Mouse (Mus musculus) brown adipose tissue, adult 24 weeks (tissue): Measurements from ENCODE around the gene Gpx3. TPM values are rescaled to one million over a fixed set of nuclear protein-coding genes. Genes with fewer than 3 reads are reported as not detected.

Experiments used
- H3K27ac ChIP-seq: fragments of 200-500 bp; replicated peaks from 2 replicates; pipeline ENCODE4 v1.5.1; 2012; ENCODE audit warnings: low read depth, mild to moderate bottlenecking, low read length
- H3K4me1 ChIP-seq: fragments of 200-500 bp; 2 replicates; pipeline ENCODE4 v1.6.1; 2012; ENCODE audit warnings: low read length, mixed read lengths; ENCODE audit not compliant: control insufficient read depth, insufficient read depth, insufficient read length
- H3K4me3 ChIP-seq: fragments of 200-500 bp; 2 replicates; pipeline ENCODE4 v1.5.1; 2012; ENCODE audit warnings: low read depth, mild to moderate bottlenecking, low read length, moderate library complexity; ENCODE audit not compliant: insufficient read depth
- polyA plus RNA-seq: library from polyadenylated mRNA; stranded (reverse); fragments of >200 nt; gene quantifications from 2 replicates; pipeline ENCODE4 v1.2.4, GENCODE M21; 2012; ENCODE audit not compliant: missing spikeins, insufficient read depth, insufficient read length

Gene Gpx3
- polyA plus RNA-seq, 1 experiment = 1,156 TPM

DNA sequence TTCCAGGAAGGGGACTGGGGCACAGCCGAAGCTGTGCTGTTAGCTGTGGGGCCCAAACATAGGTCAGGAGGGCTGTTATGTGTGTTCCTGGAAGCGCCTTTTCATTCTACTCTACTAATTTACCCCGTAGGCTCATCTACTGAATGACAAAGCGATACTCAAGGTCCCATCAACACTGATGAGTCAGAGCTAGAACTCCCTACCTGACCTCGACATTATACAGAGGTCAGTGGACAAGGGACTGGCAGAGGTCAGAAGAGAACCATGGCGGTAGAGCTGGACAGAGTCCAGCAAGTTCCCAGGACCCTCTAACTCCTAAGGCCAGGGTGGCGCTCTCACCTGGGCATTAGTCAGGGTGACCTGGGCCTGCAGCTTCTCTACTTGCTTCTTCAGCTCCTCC lies 15.2 kb downstream of the Gpx3 start:
- Histone ChIP-seq H3K4me1 (peaks cover 14% of the 10 kb centered on the region; the same call in 1 of the 2 replicates), H3K27ac (no peak overlapping the region), H3K4me3 (no peak overlapping the region)

GRCm38 (mm10) chr11:54918273-54918672 lies 16.0 kb downstream of the Gpx3 start:
- Histone ChIP-seq H3K27ac (no peak overlapping the region), H3K4me1 (peaks cover 14% of the 10 kb centered on the region; the same call in 1 of the 2 replicates), H3K4me3 (no peak overlapping the region)

DNA sequence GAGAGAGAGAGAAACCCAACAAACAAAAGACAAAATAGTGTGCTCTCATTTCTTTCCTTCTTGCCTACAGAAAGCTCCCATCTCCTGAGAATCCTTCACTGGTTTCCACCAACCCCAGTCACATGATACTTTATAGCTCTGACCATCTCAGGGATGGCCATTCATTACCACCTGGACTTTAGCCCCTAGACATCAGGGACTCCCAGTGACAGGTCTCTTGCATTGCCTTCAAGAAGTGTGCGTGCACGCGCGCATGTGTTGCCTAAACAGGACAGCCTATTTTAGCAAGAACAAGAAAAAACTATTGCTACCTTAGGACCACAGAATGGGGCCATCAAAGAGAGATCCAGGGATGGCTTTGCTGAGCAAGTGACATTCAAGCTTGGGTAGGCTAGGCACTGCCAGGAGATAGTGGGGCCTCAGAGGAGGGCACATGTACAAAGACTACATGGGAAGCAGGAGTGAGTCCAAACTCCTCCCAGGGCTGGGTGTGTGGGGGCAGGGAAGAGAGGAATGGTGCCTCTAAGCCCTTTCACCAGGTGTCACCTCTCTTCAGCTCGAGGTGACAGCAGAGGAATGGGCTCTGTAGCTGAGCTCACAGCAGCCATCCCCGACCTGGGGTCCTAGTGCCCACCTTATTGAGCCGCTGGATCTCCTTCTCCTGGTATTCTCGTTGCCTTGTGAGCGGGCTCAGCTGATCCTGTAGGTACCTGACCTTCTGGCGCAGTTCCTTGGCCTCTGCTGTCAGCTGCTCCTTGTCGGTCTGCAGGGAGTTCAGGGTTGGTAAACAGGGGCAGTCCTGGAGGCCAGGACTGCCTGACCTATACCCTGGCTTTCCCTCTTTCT lies 18.1 kb downstream of the Gpx3 start:
- H3K4me1 ChIP-seq = peaks cover 14% of the 10 kb centered on the region; the same call in 1 of the 2 replicates
- H3K4me3 ChIP-seq = no peak overlapping the region
- H3K27ac ChIP-seq = peak overlapping the region; percentile 78

- peaks cover 14% of the 10 kb centered on the region; the same call in 1 of the 2 replicates for H3K4me1 ChIP-seq
- H3K27ac ChIP-seq = peak overlapping the region; percentile 78
Measured at GRCm38 (mm10) chr11:54920973-54921580, 18.8 kb downstream of the Gpx3 start.

DNA sequence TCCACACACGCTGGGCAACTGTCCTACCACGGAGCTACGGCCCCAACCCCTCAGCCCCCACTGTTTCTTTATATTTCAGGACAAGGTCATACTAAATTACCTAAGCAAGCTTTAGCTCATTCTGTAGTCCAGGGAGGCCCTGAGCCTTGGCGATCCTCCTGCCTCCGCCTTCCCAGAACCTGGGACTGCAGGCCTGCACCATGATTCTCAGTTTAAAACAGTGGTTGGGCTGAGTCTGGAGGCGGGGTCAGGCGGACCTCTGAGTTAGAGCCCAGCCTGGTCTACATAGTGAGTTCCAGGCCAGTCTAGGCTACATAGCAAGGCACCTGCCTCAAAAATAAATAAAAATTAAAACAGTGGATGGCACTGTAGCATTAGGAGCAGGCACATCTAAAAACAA lies 19.5 kb downstream of the Gpx3 start:
- Histone ChIP-seq H3K4me3 (no peak overlapping the region), H3K27ac (peak overlapping the region; percentile 78), H3K4me1 (peaks cover 14% of the 10 kb centered on the region; the same call in 1 of the 2 replicates)

More at GRCm38 (mm10) chr11:54920973-54921580, 18.8 kb downstream of the Gpx3 start:
- no peak overlapping the region for H3K4me3 ChIP-seq

GRCm38 (mm10) chr11:54922488-54922887 lies 20.2 kb downstream of the Gpx3 start:
- Histone ChIP-seq H3K4me1 (peaks cover 14% of the 10 kb centered on the region; the same call in 1 of the 2 replicates), H3K27ac (peak overlapping the region; percentile 64), H3K4me3 (no peak overlapping the region)

GRCm38 (mm10) chr11:54924145-54924544 lies 21.9 kb downstream of the Gpx3 start:
- no peak overlapping the region for H3K4me3 ChIP-seq
- H3K27ac ChIP-seq = no peak overlapping the region
- peaks cover 13% of the 10 kb centered on the region; the same call in 1 of the 2 replicates for H3K4me1 ChIP-seq

DNA sequence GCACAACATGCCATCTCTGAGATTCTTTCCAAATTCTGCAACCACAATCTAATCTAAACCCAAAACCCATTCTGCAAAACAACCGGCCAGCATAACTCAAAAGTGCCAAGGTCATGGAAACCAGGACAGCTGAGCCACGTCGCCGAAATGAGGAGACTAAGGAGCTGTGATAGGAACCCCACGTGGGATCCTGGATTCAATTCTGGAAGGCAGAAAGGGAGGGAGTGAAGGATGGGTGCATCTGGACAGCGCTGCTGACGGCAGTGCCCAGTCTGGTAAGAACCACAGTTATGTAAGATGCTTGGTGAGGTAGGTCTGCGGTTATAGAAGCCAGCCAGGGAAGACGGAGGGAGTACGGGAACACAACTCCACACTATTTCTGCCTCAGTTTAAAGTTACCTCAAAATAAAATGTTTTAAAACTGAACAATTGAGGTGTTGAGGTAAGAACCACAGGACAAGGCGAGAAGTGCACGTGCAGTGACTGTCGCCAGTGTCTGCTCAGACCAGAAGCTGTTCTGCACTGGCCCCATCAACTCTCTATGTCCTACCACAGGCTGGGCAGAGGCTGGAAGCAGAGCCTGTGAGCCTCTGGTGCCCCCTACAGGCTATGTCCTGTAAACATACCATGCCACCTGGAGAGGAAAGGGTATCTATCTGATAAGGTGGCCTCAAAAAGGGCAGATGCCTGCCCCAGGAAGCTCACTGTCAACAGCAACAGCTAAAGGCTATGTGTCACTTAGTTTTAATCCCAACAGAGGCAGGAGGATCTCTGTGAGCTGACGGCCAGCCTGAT lies 25.3 kb downstream of the Gpx3 start:
- no peaks in the 10 kb centered on the region for H3K4me1 ChIP-seq
- H3K27ac ChIP-seq = no peak overlapping the region
- no peak overlapping the region for H3K4me3 ChIP-seq

DNA sequence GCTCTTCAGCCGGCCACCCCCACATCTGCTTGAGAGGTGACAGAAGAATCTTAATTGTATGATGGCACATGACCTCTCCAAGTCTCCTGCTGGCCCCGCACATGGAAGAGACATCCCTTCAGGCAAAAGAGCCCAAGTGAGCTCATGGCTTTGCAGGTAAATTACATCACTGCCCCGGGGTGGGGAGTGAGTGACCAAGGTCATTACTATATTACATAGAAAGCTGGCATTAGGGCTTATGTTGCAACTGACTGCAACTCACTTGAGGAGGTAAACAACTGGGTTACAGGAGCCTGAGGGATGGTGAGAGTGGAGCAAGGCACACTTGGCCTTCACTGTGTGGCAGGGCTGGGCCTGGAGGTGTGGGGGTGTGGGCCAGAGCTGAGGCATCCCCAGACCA lies 26.0 kb downstream of the Gpx3 start:
- Histone ChIP-seq H3K27ac (no peak overlapping the region), H3K4me1 (no peaks in the 10 kb centered on the region)

GRCm38 (mm10) chr11:54928886-54929285 lies 26.6 kb downstream of the Gpx3 start:
- Histone ChIP-seq H3K27ac (no peak overlapping the region), H3K4me1 (no peaks in the 10 kb centered on the region), H3K4me3 (no peak overlapping the region)

More for the DNA sequence above, 26.0 kb downstream of the Gpx3 start:
- no peak overlapping the region for H3K4me3 ChIP-seq

DNA sequence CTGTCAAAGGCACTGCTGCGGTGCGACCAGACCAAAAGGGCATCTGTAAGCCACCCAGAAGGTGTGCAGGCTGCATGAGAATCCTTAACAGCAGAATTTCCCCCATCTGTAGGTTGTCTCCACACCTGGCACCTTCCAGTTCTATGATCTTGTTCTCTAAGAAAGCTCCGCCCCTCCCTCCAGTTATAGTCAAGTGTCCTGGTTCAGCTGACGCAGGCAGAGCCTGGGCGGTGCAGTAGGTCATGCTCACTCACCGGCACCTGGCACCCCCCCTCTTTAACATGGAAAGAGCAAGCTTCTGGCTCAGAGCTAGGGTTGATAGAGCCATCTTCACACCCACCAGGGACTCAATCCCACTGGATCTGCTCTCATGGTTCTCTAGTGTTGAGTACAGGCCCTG lies 27.0 kb downstream of the Gpx3 start:
- no peak overlapping the region for H3K4me3 ChIP-seq
- H3K4me1 ChIP-seq = no peaks in the 10 kb centered on the region
- H3K27ac ChIP-seq = no peak overlapping the region

- H3K4me3 ChIP-seq = no peak overlapping the region
- H3K4me1 ChIP-seq = no peaks in the 10 kb centered on the region
- no peak overlapping the region for H3K27ac ChIP-seq
Measured at GRCm38 (mm10) chr11:54929744-54930143, 27.5 kb downstream of the Gpx3 start.

DNA sequence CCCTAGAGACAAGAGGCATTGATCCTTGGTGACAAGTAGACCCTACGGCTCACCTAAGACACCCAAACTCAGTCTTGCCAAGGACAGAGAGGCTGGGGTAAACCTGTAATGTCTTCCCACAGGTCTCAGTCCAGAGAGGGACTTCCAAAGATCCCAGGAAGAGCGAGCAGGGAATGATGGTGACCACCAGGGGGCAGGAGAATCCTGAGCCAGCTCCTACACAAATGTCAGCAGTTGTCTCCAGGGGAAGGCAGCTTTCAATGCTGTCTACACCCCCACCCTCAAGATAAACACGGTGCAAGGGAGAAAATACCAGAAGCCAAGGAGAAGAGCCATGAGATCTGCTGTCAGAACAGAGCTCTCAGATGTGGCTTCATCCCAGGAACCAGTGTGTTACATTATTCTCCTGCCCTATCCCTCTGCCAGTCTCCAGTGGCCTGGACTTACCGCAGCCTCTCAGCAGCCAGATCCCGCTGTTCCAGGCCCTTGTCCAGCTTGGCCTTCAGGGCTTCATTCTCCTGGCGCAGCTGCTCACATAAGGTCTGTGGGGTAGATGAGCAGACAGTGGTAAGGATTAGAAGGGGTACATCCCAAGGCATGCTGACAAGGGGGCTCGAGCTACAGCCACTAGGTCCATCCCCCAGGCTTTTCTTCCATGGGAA lies 28.2 kb downstream of the Gpx3 start:
- Histone ChIP-seq H3K4me3 (no peak overlapping the region), H3K27ac (no peak overlapping the region), H3K4me1 (no peaks in the 10 kb centered on the region)

- H3K4me1 ChIP-seq = no peaks in the 10 kb centered on the region; the same call in 1 of the 2 replicates
- no peak overlapping the region for H3K27ac ChIP-seq
- H3K4me3 ChIP-seq = no peak overlapping the region
Measured at GRCm38 (mm10) chr11:54931405-54932093, 29.3 kb downstream of the Gpx3 start.
